Mouse (Mus musculus) liver, postnatal 0 days (tissue): ENCODE measurements at regions not wholly inside any gene's neighbourhood (a gene's known extent, or its start where the extent isn't known, plus 50 kb on each side); places are given as distances from the start of the nearest gene placed in this dataset.

Source experiments
- CTCF ChIP-seq: sonication (generic); IDR thresholded peaks from 2 replicates; pipeline ENCODE4 v1.5.1; 2016; ENCODE audit warnings: antibody characterized with exemption, low read depth
- EP300 ChIP-seq: IDR thresholded peaks from 2 replicates; pipeline ENCODE4 v1.6.1; 2016; ENCODE audit warnings: antibody characterized with exemption, low read depth, mild to moderate bottlenecking

GRCm38 (mm10) chr1:13052067-13052460 lies 1638.2 kb downstream of the A830018L16Rik start:
- TF ChIP-seq CTCF, result peak; percentile 69
- TF ChIP-seq EP300, result no peak
